Comparison of ENCODE assay signal across 7 mouse cellular contexts in genomic region chr7:130892973-130893372, GRCm38 (mm10). TPM values are rescaled to one million over a fixed set of nuclear protein-coding genes. Genes with fewer than 3 reads are reported as not detected.
DNase-seq lines count a peak whose midpoint lies in the region; ATAC-seq and TF ChIP-seq lines count a peak whose summit lies in the region.

No protein-coding gene starts in this region.

- H3K4me2 ChIP-seq in liver, postnatal 0 days (ENCODE audit: low read depth, low read length), result no peak overlapping the region
- H3K4me2 ChIP-seq in liver, embryonic 12.5 days, result no peak overlapping the region

- no peak for TF ChIP-seq EP300 in liver, postnatal 0 days (IDR thresholded peaks at IDR 0.05; ENCODE audit: low read depth)

- no peaks in the 10 kb centered on the region for H3K27me3 ChIP-seq in liver, postnatal 0 days (ENCODE audit: insufficient read depth, low read length)
- H3K27me3 ChIP-seq in liver, embryonic 12.5 days (replicated peaks), result no peaks in the 10 kb centered on the region

- 0 out of 2 replicates have a peak, but pooled peaks cover 5% of the 10 kb centered on the region for H3K4me1 ChIP-seq in liver, postnatal 0 days (ENCODE audit: insufficient read depth)
- no peaks in the 10 kb centered on the region for H3K4me1 ChIP-seq in liver, embryonic 12.5 days

- peaks cover 6% of the 10 kb centered on the region for H3K36me3 ChIP-seq in liver, postnatal 0 days (replicated peaks; ENCODE audit: insufficient read depth, low read length)
- peaks cover 3% of the 10 kb centered on the region for H3K36me3 ChIP-seq in liver, embryonic 12.5 days

- ATAC-seq in liver, postnatal 0 days, result peak; percentile 90
- ATAC-seq in liver, embryonic 12.5 days, result no peak
- ATAC-seq in megakaryocyte-erythroid progenitor cell, adult 5-6 weeks (replicated peaks; ENCODE audit: low FRiP score, low TSS enrichment, poor library complexity, severe bottlenecking), result no peak

- 42% methylated on average over 6 of the region's 6 CpGs for WGBS in liver, postnatal 0 days (ENCODE audit: insufficient replicate concordance)
- 65% methylated on average over 6 of the region's 6 CpGs for whole genome bisulfite sequencing in liver, embryonic 12.5 days (ENCODE audit: insufficient replicate concordance)

- no peak overlapping the region for H3K9ac ChIP-seq in liver, postnatal 0 days (replicated peaks)
- H3K9ac ChIP-seq in liver, embryonic 12.5 days, result no peak overlapping the region

- TF ChIP-seq CTCF in liver, postnatal 0 days (IDR thresholded peaks at IDR 0.05; ENCODE audit: low read depth), result no peak

- no peak overlapping the region for H3K4me3 ChIP-seq in liver, postnatal 0 days (ENCODE audit: low read depth, low read length)
- no peak overlapping the region for H3K4me3 ChIP-seq in liver, embryonic 12.5 days

- H3K9me3 ChIP-seq in liver, postnatal 0 days (ENCODE audit: low read length), result no peaks in the 10 kb centered on the region
- no peaks in the 10 kb centered on the region for H3K9me3 ChIP-seq in liver, embryonic 12.5 days (replicated peaks)

- H3K27ac ChIP-seq in liver, postnatal 0 days (ENCODE audit: low read depth), result peak overlapping the region; percentile 55
- no peak overlapping the region for H3K27ac ChIP-seq in liver, embryonic 12.5 days

- DNase-seq in liver, postnatal 0 days, result peak; percentile 29
- DNase-seq in brain, adult 2 months (ENCODE audit: low read depth, low spot score), result peak; percentile 88
- peak; percentile 89 for DNase-seq in layer of hippocampus, adult 9-11 months
- peak; percentile 54 to 77 for DNase-seq in right cerebral cortex, postnatal 10 days (ENCODE audit: low spot score in 2 of 2)
- no peak for DNase-seq in cerebellum, adult 18-20 months

RNA-seq across cellular contexts. Expression of gene Plekha1, which starts 27.4 kb away (rescaled TPM):
- polyA plus RNA-seq in liver, postnatal 0 days (2015; fragmentation: Nextera tagmentation; extraction: Ambion mirVana), result 12.8 and 15.8 TPM in 2 replicates
- 10.3 and 11.0 TPM in 2 replicates for polyA plus RNA-seq in liver, embryonic 12.5 days (2016; fragmentation: Nextera tagmentation; extraction: Ambion mirVana)
- total RNA-seq in megakaryocyte-erythroid progenitor cell, adult 5-6 weeks (2014; fragmentation: Nextera tagmentation), result 1.2 and 5.4 TPM in 2 replicates
- total RNA-seq in megakaryocyte-erythroid progenitor cell, adult 5-6 weeks (2017), result 3.0 and 5.8 TPM in 2 replicates

RNA-seq across cellular contexts. Expression of gene Htra1, which starts 42.9 kb away (rescaled TPM):
- polyA plus RNA-seq in liver, postnatal 0 days (2015; fragmentation: Nextera tagmentation; extraction: Ambion mirVana), result 0.61 and 0.83 TPM in 2 replicates
- polyA plus RNA-seq in liver, embryonic 12.5 days (2016; fragmentation: Nextera tagmentation; extraction: Ambion mirVana), result 0.75 and 2.1 TPM in 2 replicates
- total RNA-seq in megakaryocyte-erythroid progenitor cell, adult 5-6 weeks (2014; fragmentation: Nextera tagmentation), result 0.45 TPM in 1 of 2 replicates, not detected in the other
- total RNA-seq in megakaryocyte-erythroid progenitor cell, adult 5-6 weeks (2017), result not detected in 2 replicates

Comparison
In these comparisons a context has a peak if more than half of its experiments do, and no peak if none do; other contexts are left out.
1. DNase-seq: peak in liver, postnatal 0 days (single experiment), brain, adult 2 months (single experiment), layer of hippocampus, adult 9-11 months (single experiment) and right cerebral cortex, postnatal 10 days (2 of 2); none in cerebellum, adult 18-20 months (0 of 2).